Mouse (Mus musculus): ENCODE results near the gene Ptprm.

- no peak for TF ChIP-seq ZC3H11A (IDR thresholded peaks at IDR 0.05; ENCODE audit: low read depth, low read length)
- TF ChIP-seq CHD2 (IDR thresholded peaks at IDR 0.05; ENCODE audit: low read length) = no peak
- no peak for TF ChIP-seq POLR2A (IDR thresholded peaks at IDR 0.05; ENCODE audit: control insufficient read depth in 1 of 2, insufficient read depth in 1 of 2, low read depth in 1 of 2, low read length in 2 of 2, poor library complexity in 1 of 2)
- TF ChIP-seq RCOR1 (IDR thresholded peaks at IDR 0.05; ENCODE audit: low read depth, low read length) = no peak
- TF ChIP-seq ELF1 (IDR thresholded peaks at IDR 0.05; ENCODE audit: low read depth, low read length) = no peak
- no peak for TF ChIP-seq MAZ (IDR thresholded peaks at IDR 0.05; ENCODE audit: low read depth, low read length)
- TF ChIP-seq NRF1 (IDR thresholded peaks at IDR 0.05; ENCODE audit: insufficient read depth, low read depth, low read length, poor library complexity, severe bottlenecking) = no peak
These were observed 153.1 kb downstream of the Ptprm start for GRCm38 (mm10) chr17:67201151-67201550.
